Mouse (Mus musculus): ENCODE measurements around the gene Sf3b1. TPM values are rescaled to one million over a fixed set of nuclear protein-coding genes. Genes with fewer than 3 reads are reported as not detected.
"Not testable (repeated sequence)": the region's sequence is repeated elsewhere in the genome, so short reads cannot be mapped to it uniquely, and the experiment has no call there.

Gene Sf3b1
- polyA plus RNA-seq (2012; rRNA removed) = 188 and 205 TPM in 2 replicates

- DNase-seq (ENCODE audit: extremely low spot score in 1 of 2, low spot score in 1 of 2) = peak; percentile 90 to 97
Measured at GRCm38 (mm10) chr1:55027253-55027801, at the start of gene Sf3b1. Gene Sf3b1, minus strand, starts transcription at chr1:55027481.

DNA sequence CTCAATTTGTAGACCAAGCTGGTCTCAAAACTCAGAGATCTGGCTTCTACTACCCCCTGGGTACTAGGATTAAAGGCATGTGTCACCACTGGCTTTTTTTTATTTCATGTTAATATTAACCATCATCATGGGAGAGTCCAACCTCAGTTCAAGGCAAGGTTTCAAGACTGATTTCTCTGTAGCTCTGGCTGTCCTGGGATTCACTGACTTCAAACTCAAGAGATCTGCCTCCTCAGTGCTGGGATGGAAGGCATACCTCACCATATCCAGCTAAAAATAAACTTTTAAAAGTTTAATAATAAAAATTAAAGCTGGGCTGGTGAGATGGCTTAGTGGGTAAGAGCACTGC is 49.1 kb upstream of the Sf3b1 start:
- DNase-seq (ENCODE audit: extremely low spot score in 1 of 2, low spot score in 1 of 2) = no peak

GRCm38 (mm10) chr1:55075652-55076394 is 48.5 kb upstream of the Sf3b1 start:
- no peak for DNase-seq (ENCODE audit: extremely low spot score in 1 of 2, low spot score in 1 of 2)

GRCm38 (mm10) chr1:55074757-55075156 is 47.5 kb upstream of the Sf3b1 start:
- DNase-seq (ENCODE audit: extremely low spot score in 1 of 2, low spot score in 1 of 2) = no peak

DNA sequence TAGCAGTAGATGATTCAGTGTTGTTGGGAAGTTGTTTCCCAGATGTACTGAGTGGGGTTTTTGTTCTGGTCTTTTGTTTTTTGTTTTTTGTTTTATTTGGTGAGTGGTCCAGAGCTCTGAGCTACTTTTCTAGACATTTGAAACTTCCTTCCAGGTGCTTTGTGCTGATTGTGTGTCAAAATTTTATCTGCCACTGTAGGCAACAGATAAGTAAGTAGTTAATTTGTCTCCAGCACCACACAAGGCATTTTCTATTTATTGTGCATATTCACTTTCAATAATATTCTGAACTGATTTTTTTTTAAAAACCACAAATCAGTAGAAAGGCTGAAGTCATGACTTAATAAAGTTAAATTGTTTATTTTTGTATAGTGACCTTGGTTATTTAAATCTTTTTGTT is 45.0 kb upstream of the Sf3b1 start:
- not testable (repeated sequence) for DNase-seq (ENCODE audit: extremely low spot score in 1 of 2, low spot score in 1 of 2)

GRCm38 (mm10) chr1:55061772-55062171 is 34.5 kb upstream of the Sf3b1 start:
- DNase-seq (ENCODE audit: extremely low spot score in 1 of 2, low spot score in 1 of 2) = no peak

DNA sequence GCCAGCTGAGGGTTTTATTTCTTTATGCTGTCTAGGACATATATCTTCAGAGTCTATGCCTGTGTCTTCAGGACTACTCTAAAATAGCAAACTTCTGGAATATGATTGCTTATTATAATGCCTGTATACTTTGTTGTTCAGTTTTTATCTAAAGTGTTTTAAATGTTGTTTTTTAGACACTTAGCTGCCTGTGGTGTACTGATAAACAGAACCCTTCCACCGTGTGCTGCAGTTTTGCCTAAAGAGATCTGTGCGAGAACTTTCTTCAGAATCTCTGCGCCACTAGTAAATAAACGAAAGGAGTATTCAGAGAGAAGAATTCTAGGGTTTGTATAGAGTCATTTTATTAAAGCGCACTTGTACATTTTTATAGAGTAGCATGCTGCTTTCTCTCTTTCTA is 33.8 kb upstream of the Sf3b1 start:
- DNase-seq (ENCODE audit: extremely low spot score in 1 of 2, low spot score in 1 of 2) = no peak

DNA sequence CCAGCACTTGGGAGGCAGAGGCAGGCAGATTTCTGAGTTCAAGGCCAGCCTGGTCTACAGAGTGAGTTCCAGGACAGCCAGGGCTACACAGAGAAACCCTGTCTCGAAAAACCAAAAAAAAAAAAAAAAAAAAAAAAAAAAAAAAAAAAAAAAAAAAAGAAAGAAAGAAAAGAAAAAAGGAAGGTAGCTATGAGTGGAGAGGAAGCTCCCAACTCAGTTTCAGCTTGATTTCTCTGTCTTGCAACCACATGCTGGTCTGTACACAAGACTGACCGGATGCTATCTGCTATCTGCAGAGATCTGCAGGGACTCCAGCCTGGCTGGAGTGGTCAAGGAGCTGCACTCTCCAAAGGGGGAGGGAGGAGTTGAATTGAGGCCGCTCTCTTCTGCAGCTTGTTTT is 31.1 kb upstream of the Sf3b1 start:
- DNase-seq (ENCODE audit: extremely low spot score in 1 of 2, low spot score in 1 of 2) = not testable (repeated sequence)

DNA sequence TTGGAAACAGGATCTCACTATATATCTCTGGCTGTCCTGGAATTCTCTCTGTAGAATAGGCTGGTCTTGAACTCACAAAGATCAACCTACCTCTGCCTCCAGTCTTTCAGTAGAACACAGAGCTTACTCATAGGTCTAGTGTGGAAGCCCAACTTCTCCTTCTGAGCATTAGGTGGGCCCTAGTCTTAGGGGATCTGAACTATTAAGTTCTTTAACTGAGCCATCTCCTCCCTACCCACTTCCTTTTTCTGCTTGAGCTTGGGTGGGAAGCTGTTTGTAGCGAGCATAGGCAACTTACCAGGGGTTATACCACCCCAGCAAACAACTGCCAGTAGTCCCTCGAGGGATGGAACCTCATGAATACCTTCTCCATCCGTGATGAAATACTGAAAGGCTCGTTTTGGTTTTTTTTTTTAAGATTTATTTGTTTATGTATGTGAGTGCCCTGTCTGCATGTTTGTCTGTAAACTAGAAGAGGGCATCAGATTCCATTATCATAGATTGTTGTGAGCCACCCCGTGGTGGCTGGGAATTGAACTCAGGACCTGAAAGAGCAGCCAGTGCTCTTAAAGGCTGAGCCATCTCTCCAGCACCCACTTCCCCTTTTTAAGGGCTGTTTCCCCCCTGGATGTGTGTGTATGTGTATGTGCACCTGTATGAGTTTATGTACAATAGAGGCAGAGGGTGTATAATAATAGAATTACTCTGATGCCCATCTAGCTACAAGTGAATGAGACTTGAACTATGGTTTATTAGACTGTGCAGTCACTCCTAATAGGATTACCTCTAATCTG is 28.2 kb upstream of the Sf3b1 start:
- DNase-seq (ENCODE audit: extremely low spot score in 1 of 2, low spot score in 1 of 2) = no peak

- no peak for DNase-seq (ENCODE audit: extremely low spot score in 1 of 2, low spot score in 1 of 2)
Measured at GRCm38 (mm10) chr1:55053596-55053995, 26.3 kb upstream of the Sf3b1 start.

GRCm38 (mm10) chr1:55053005-55053404 is 25.7 kb upstream of the Sf3b1 start:
- peak; percentile 37 to 45 for DNase-seq (ENCODE audit: extremely low spot score in 1 of 2, low spot score in 1 of 2)

GRCm38 (mm10) chr1:55052355-55052953 is 25.2 kb upstream of the Sf3b1 start, which contains the start of gene Coq10b:
Gene Coq10b, plus strand, starts transcription at chr1:55052770.
- DNase-seq (ENCODE audit: extremely low spot score in 1 of 2, low spot score in 1 of 2) = peak; percentile 99

DNA sequence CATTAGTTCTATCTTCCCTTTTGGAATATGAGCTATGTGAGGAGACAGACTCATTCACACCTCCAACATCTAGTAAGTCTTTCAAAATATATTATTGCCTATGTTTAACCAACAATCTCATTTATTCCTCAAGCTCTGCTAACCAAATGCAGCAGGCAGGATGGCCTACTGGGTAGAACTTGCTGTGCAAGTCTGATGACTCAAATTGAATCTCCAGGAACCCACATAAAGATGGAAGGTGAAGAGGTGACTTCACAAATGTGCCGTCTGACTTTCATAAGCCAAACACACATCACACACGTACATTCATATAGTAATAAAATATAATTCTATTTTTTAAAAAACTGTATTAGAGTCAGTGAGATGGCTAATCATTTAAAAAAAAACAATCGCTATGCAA is 24.4 kb upstream of the Sf3b1 start:
- no peak for DNase-seq (ENCODE audit: extremely low spot score in 1 of 2, low spot score in 1 of 2)

DNA sequence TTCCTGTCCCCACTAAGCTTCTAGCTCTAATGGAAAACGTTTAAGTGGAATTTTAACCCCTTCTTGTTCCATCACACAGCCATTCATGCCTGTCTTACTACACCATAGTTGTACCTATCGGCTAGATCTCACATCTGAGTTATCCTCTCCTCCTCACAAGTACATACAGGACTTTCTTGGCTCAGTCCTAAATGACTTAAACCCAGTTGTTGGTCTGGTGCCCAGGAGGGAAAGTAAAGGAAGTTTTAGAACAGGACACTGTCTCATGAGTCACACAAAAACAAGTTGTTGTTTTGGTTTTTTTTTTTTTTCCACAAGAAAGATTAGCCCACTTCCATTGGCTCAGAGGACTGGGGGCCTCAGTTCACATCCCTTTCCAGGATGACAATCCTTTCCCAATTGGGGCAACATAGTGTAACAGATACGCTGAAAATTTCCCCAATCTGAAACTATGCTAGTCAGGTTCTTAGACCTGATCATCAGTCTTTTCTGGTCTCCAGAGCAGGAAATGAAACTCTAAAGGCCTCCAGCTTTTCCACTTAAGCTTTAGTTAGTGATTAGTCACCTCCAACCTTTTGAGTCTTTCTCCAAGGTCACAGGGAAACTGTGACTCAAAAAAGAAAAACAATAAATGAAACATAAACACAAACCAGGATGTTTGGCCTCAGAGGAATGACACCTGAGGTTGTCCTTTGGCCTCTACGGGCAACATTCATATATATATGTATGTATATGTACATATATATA is 21.7 kb upstream of the Sf3b1 start:
- DNase-seq (ENCODE audit: extremely low spot score in 1 of 2, low spot score in 1 of 2) = no peak

- no peak for DNase-seq (ENCODE audit: extremely low spot score in 1 of 2, low spot score in 1 of 2)
Measured at GRCm38 (mm10) chr1:55043164-55043563, 15.9 kb upstream of the Sf3b1 start.

DNA sequence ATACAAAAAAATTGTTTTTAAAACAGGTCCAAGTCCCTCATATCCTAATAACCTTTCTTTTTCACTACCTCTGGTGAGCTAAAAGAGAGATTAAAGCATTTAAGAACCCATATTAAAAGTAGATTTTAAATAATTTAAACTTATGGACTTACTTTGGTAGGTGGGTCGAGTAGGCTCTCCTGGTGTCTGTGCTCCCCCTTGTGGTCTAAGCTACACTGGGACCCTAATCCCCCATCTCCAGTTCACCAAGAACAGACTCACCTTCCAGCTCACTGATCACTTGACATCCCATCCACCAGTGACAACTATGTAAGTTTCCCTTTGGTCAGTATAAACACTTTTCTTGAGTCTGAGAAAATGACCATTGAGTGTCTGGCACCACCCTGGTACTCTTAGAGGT is 15.0 kb upstream of the Sf3b1 start:
- DNase-seq (ENCODE audit: extremely low spot score in 1 of 2, low spot score in 1 of 2) = no peak

DNA sequence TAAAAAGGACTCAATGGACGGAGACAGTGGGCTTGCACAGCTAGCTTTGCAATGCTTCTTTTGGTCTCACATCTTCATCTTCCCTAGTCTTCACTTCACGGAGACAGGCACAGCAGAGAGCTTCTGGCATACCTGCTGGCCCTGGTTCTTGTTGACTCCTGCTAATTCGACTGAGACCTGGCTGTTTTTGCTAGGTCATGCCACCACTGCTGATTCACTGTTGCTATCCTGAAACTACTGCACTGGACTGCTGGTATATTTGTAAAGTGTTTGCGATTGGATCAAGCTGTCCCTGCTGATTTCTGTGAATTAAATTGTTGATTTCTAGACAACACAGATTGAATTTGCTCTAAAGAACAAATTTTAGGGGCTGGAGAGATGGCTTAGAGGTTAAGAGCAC is 14.4 kb upstream of the Sf3b1 start:
- DNase-seq (ENCODE audit: extremely low spot score in 1 of 2, low spot score in 1 of 2) = no peak

DNA sequence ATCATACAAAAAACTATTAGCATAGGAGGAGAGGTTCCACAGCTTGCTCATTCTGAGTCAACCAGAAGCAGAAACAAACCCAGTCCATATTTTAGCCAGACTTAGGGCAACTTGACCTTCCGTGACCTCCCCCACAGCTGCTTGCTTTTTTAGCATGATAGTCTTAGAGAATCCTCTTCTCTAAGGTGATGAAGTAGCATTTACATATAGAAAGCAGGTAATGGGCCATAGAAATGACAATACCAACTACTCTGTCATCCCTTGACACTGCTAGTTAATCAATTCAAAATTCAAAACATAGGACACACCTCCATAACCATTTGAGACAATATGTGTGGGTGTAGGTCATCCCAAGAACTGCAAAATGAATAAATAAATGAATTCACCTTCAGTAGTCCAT is 12.7 kb upstream of the Sf3b1 start:
- no peak for DNase-seq (ENCODE audit: extremely low spot score in 1 of 2, low spot score in 1 of 2)

- no peak for DNase-seq (ENCODE audit: extremely low spot score in 1 of 2, low spot score in 1 of 2)
Measured at GRCm38 (mm10) chr1:55031026-55031779, 3.9 kb upstream of the Sf3b1 start.

GRCm38 (mm10) chr1:55029446-55029845 is 2.2 kb upstream of the Sf3b1 start:
- no peak for DNase-seq (ENCODE audit: extremely low spot score in 1 of 2, low spot score in 1 of 2)
